Mouse (Mus musculus) neutrophil, adult 5-6 weeks (primary cell): ENCODE measurements around the gene Fkbp6. TPM values are rescaled to one million over a fixed set of nuclear protein-coding genes. Genes with fewer than 3 reads are reported as not detected.

ENCODE experiments used
- ATAC-seq: fragments of 151-379, 151-347 bp; 2 replicates; pipeline ENCODE4 v1.8.0; 2017; ENCODE audit warnings: mild to moderate bottlenecking, moderate TSS enrichment; ENCODE audit not compliant: insufficient number of reproducible peaks, poor library complexity, low FRiP score, severe bottlenecking; ENCODE audit errors: extremely low read depth
- total RNA-seq: library from RNA; stranded (forward); fragments of 200-1000 nt; gene quantifications from 2 replicates; pipeline ENCODE4 v1.2.3, GENCODE M21; 2017

The Fkbp6 gene
- total RNA-seq, 1 experiment from 2014 or later: not detected

- 0 out of 2 replicates have a peak, but pooled peaks have one; percentile 48 for ATAC-seq
Measured at GRCm38 (mm10) chr5:135357556-135357955, 7.7 kb upstream of the Fkbp6 start.

GRCm38 (mm10) chr5:135356090-135356489, 6.2 kb upstream of the Fkbp6 start:
- ATAC-seq: no peak

DNA sequence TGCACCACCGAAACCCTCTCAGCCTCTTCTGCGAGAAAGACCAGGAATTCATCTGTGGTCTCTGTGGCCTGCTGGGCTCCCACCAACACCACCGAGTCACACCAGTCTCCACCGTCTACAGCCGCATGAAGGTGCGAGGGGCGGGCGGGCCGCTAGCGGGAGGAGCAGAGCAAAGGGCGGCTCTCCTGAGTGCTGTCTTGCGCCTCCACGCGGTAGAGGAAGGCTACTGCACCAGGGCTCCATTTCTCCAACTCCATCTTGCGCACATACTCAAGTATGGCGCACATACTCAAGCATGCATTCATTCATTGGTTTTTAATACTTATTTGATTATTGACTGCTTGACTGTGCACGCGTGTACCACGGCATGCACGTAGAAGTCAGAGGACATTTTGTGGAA, 3.7 kb upstream of the Fkbp6 start:
- ATAC-seq: no peak

- no peak for ATAC-seq
Measured at GRCm38 (mm10) chr5:135352995-135353394, 3.2 kb upstream of the Fkbp6 start, which contains the start of gene Trim50. Gene Trim50, plus strand, starts transcription at chr5:135353295.

DNA sequence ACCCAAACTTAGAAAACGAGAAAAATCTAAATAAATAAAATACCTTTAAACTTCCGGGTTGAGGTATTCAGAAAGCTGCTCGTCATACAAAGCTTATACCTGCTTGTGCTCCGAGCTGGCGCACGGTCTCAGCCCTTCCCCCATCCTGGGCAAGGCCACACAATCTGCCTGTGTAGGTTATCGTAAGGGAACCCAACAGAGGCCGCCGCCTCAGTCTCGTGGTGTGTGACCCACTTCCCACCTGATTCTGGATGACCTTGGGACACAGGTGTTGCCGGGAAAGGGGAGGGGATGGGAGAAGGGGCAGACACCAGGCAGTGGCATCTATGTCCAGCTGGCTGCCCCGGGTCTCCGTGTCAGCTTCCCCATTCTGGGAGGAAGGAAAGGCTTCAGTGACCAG, 1.8 kb upstream of the Fkbp6 start:
- no peak for ATAC-seq

- ATAC-seq: no peak
Measured at GRCm38 (mm10) chr5:135347511-135348011, 2.3 kb downstream of the Fkbp6 start.

GRCm38 (mm10) chr5:135346430-135346829, 3.4 kb downstream of the Fkbp6 start:
- ATAC-seq: no peak

GRCm38 (mm10) chr5:135345989-135346388, 3.9 kb downstream of the Fkbp6 start:
- ATAC-seq: no peak

DNA sequence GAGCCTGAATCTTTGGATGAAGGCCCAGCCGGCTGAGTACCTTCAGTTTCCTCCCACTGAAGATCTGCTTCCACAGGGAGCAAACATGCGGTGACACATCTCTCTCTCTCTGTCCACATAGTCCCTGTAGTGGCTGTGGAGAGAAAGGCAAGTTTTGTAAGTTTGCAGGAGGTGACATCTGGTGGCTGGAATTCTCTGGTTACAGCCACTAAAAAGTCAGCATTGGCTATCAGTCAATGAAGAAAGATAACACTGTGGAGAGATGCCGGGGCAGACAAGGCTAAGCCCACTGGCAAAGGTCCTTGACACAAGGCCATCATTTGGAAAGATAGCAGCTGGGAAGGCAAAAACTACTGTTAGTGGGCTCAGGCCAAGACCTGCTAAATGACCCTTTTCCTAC, 12.3 kb downstream of the Fkbp6 start:
- no peak for ATAC-seq

DNA sequence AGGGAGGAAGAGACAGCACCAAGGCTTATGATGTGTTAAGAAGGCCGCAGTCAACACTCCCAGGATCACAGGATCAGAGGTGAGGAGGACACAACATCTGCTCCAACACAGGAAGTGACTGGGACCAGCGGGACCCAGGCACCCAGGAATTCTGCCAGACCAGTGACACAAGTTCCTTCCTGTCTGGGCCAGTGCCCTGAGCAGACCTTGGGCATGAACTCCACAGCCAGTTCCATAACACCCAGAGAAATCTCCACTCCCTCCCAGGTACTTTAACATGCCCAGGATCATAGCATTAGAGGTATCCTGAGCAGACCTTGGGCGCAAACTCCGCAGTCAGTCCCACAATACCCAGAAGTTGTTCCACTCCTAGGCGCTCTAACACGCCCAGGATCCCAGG, 18.7 kb downstream of the Fkbp6 start:
- ATAC-seq: no peak

DNA sequence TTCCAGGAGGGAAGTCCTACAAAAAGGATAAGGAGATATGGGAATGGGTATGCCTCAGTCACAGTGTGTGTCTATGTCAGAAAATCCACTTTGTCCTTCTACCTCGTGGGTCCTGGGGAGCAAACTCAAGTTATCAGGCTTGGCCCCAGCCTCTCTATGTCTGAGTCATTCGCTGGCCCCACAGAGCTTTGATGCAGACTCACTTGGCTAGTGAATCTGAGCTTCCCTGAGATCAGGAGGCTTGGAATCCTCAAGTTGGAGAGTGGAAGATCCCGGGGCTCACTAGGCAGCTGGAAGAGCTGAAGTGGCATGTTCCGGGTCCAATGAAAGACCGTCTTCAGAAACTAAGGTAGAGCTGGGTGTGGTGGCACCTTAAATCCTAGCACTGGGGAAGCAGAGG, 19.6 kb downstream of the Fkbp6 start:
- ATAC-seq: no peak

DNA sequence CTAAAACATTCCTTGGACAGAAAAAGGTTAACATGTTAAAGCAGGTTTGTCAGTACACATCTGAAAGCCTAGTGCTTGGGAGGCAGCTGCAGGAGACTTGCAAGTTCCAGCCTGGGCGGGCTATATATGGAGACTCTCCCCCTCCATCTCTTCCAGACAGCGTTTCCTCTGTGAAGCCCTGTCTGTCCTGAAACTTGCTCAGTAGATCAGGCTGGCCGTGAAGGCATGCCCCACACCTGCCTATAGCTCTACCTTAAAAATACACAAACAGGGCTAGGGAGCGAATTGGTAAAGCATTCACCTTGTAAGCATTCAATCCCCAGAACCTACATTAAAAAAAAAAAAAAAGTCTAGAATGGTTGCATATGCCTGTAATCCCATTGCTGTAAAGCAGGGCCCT, 20.4 kb downstream of the Fkbp6 start:
- no peak for ATAC-seq

- ATAC-seq: no peak
Measured at GRCm38 (mm10) chr5:135326121-135326659, 23.7 kb downstream of the Fkbp6 start.

- ATAC-seq: no peak
Measured at GRCm38 (mm10) chr5:135322197-135322596, 27.6 kb downstream of the Fkbp6 start.

- ATAC-seq: no peak
Measured at GRCm38 (mm10) chr5:135319856-135320255, 30.0 kb downstream of the Fkbp6 start.

DNA sequence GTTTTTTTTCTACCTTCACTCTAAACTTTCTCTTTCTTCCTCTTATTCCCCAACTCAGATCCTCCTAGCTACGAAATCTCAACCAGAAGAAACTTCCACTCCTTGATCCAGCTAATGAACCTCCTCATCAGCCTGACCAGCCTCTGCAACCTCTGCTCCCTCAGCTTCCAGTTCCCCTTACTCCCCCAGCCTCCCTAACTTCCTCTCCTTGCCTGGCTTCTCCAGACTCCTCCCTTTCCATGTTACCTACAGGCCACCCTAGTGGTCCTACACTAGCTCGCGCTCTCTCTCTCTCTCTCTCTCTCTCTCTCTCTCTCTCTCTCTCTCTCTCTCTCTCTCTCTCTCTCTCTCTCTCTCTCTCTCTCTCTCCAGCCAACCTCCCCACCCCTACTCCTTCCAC, 33.7 kb downstream of the Fkbp6 start:
- ATAC-seq: no peak

DNA sequence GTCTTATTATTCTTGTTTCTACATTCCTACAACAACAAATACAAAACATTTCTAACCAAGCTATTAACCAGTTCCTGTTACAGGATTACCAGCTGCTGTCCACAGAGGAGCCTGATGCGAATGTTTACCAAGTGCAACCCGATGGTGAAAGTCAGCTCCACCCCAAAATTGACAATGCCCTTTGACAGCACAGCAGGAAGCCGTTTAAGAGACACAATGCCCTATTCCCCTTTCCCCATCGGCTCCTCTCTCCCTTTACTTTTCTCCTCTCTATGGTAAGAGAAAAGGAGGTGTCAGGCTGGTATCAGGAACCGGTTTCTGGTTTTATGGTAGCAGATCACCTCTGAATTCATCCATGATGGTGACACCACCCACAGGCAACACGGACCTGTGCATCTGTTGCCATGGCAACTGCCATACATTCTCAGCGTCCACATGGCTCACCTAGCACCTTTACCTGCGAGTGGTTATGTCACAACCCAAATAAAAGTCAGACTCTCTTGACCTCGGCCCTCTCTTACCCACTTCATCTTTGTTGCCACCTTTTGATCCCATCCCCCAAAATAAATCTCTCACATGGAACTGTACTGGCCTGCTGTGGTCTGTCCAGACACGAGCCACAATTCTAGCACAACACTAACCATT, 43.4 kb downstream of the Fkbp6 start:
- no peak for ATAC-seq

DNA sequence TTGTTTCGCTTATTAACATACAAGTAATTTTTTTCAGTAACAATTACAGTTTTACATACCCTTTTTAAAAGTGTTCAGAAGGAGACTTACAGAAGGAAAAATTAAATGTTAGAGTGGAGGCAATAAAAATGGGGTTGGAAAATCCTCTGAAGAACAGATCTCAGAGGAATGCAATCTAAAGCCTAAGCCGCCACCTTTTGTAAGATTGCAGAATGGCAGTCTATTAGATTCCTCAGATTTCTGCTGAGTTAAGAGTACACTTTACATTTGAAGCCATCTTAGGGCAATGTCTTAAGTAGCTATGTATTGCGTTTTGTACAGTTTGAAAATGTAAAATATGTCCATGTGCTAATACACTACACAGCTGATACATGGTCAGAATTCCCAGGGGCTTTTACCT, 47.4 kb downstream of the Fkbp6 start:
- ATAC-seq: no peak

DNA sequence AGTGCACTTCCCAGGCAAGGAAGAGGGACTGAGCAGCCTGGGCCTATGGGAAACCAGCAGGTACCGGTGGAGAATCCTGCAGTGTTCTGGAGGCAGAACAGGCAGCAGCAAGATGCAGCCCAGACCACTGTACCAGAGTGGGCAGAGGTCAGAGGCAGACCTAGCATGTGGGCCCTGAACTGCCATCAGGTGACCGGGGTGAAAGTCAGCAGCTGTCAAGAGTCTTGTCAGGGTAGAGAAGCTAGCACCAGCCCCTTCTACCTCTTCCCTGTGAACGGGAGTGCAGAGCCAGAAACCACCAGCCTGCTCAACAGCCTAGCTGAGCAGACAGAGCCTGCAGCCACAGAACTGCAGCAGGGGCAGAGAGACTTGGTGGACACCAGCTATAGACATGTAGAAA, 47.9 kb downstream of the Fkbp6 start:
- no peak for ATAC-seq

DNA sequence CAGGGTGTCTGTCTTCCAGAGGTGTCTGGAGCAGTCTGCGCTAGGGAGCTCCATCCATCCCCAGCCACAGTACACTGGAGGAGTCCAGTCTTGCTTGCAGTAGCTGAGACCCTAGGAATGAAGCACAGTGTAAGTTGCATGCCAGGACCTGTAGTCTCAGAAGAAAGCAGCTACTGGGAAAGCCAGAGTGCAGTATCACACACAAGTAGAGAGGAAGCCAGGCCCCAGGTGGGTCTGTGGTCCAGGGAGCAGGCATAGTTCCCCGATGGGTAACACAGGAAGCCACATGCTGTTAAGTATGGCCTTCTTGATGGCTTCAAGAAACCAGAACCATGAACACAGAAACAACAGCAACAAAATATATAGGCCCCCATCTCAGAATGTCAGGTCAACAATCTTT, 57.8 kb downstream of the Fkbp6 start:
- ATAC-seq: no peak

- ATAC-seq: no peak
Measured at GRCm38 (mm10) chr5:135291193-135291592, 58.7 kb downstream of the Fkbp6 start.
